9 mouse cellular contexts compared by ENCODE assay signal in the genomic region with DNA sequence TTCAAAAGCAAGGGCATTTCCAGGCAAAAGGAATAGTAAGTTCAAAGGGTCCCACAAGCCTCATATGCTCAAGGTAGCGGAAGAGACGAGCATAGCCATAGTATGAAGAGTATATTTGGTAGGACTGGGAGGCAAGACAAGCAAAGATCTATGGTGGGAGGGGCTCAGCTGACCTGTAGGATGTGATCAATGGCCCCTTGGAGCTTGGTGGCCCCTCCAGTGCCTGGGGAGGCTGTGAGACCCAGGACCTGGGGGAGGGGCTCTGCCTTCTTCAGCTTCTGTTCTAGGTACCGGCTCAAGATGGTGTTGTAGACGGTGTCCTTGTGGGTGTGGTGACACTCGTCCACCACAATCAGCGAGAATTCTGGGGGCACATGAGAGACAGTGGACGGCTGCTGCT. TPM values are rescaled to one million over a fixed set of nuclear protein-coding genes. Genes with fewer than 3 reads are reported as not detected.
DNase-seq lines count a peak whose midpoint lies in the region; ATAC-seq and TF ChIP-seq lines count a peak whose summit lies in the region.
"Had no signal": no experiment of that assay in that cellular context is flagged by ENCODE, and none has a peak within 500 bp of the region (broad histone marks: within the 10 kb centered on the region; RNA-seq: fewer than 3 reads in every experiment).

No protein-coding gene starts in this region.

- H3K4me3 ChIP-seq in heart, embryonic 14.5 days (ENCODE audit: control insufficient read depth in 1 of 2, insufficient read depth in 1 of 2, low read depth in 1 of 2, low read length in 2 of 2): peak overlapping the region; percentile 0 to 4; a peak in 1 of 4 replicates
- H3K4me3 ChIP-seq in testis, adult 2 months (ENCODE audit: control insufficient read depth, low read depth, low read length): peak overlapping the region; percentile 78
- H3K4me3 ChIP-seq in limb, embryonic 13.5 days: no peak overlapping the region; the same call in 1 of the 2 replicates
- H3K4me3 ChIP-seq in stomach, postnatal 0 days (ENCODE audit: low read depth, low read length): peak overlapping the region; percentile 15

- peaks cover 36% of the 10 kb centered on the region for H3K36me3 ChIP-seq in heart, embryonic 14.5 days (ENCODE audit: control insufficient read depth, insufficient read depth, low read length)
- no peaks in the 10 kb centered on the region; the same call in 1 of the 2 replicates for H3K36me3 ChIP-seq in testis, adult 2 months (ENCODE audit: control insufficient read depth, insufficient read depth, low read length)
- peaks cover 36% of the 10 kb centered on the region for H3K36me3 ChIP-seq in limb, embryonic 13.5 days
- peaks cover 20% of the 10 kb centered on the region for H3K36me3 ChIP-seq in stomach, postnatal 0 days (ENCODE audit: control insufficient read depth, insufficient read depth, low read length)

- no peak for DNase-seq in heart, postnatal 25 days (ENCODE audit: low spot score)
- DNase-seq in testis, postnatal 14 days (ENCODE audit: low spot score): no peak
- DNase-seq in stomach, postnatal 0 days (ENCODE audit: low spot score): no peak
- no peak for DNase-seq in left cerebral cortex, adult 9 months (ENCODE audit: low spot score in 2 of 2)
- DNase-seq in cerebellum, adult 9-10 months: no peak

- peak overlapping the region; percentile 54 for H3K4me2 ChIP-seq in heart, embryonic 14.5 days (ENCODE audit: low read length)
- H3K4me2 ChIP-seq in limb, embryonic 13.5 days (replicated peaks): peak overlapping the region; percentile 56
- peak overlapping the region; percentile 46 for H3K4me2 ChIP-seq in stomach, postnatal 0 days (replicated peaks; ENCODE audit: low read depth)

- peaks cover 3% of the 10 kb centered on the region in 2 experiments; a peak in 1 of 4 replicates for H3K4me1 ChIP-seq in heart, embryonic 14.5 days (ENCODE audit: control insufficient read depth in 2 of 2, insufficient read depth in 2 of 2, low read length in 2 of 2)
- peaks cover 28% of the 10 kb centered on the region for H3K4me1 ChIP-seq in testis, adult 2 months (ENCODE audit: control insufficient read depth, insufficient read depth, low read length)
- H3K4me1 ChIP-seq in limb, embryonic 13.5 days: peaks cover 11% of the 10 kb centered on the region; the same call in 1 of the 2 replicates
- H3K4me1 ChIP-seq in stomach, postnatal 0 days (replicated peaks; ENCODE audit: control insufficient read depth, insufficient read depth): 0 out of 2 replicates have a peak, but pooled peaks cover 3% of the 10 kb centered on the region

- TF ChIP-seq EP300 in stomach, postnatal 0 days (optimal IDR thresholded peaks at IDR 0.05): no peak

- H3K9ac ChIP-seq in heart, embryonic 14.5 days (ENCODE audit: low read length): peak overlapping the region; percentile 44; the same call in 1 of the 2 replicates
- H3K9ac ChIP-seq in limb, embryonic 13.5 days: no peak overlapping the region; the same call in 1 of the 2 replicates
- H3K9ac ChIP-seq in stomach, postnatal 0 days (ENCODE audit: low read length): no peak overlapping the region

- no peak for TF ChIP-seq POLR2A in testis, adult 2 months (IDR thresholded peaks at IDR 0.05; ENCODE audit: control insufficient read depth, low read depth, low read length)

- H3K27me3 ChIP-seq in heart, embryonic 14.5 days (ENCODE audit: control insufficient read depth, insufficient read depth, low read length): no peaks in the 10 kb centered on the region
- H3K27me3 ChIP-seq in testis, adult 2 months (ENCODE audit: control insufficient read depth, insufficient read depth, low read length): no peaks in the 10 kb centered on the region
- H3K27me3 ChIP-seq in limb, embryonic 13.5 days: no peaks in the 10 kb centered on the region
- H3K27me3 ChIP-seq in stomach, postnatal 0 days (ENCODE audit: control insufficient read depth, insufficient read depth, low read length): no peaks in the 10 kb centered on the region

- ATAC-seq in heart, embryonic 14.5 days (ENCODE audit: insufficient number of reproducible peaks, insufficient read depth, low FRiP score, low read depth): no peak
- peak; percentile 57; the same call in 1 of the 2 replicates for ATAC-seq in limb, embryonic 13.5 days (ENCODE audit: low FRiP score, low read depth)
- ATAC-seq in stomach, postnatal 0 days (ENCODE audit: low FRiP score, low TSS enrichment): no peak

- 44% methylated on average over 7 of the region's 7 CpGs for WGBS in heart, embryonic 14.5 days
- WGBS in limb, embryonic 13.5 days: 44% methylated on average over 7 of the region's 7 CpGs
- 43% methylated on average over 7 of the region's 7 CpGs for WGBS in stomach, postnatal 0 days

- H3K9me3 ChIP-seq in heart, embryonic 14.5 days (ENCODE audit: control insufficient read depth, low read length): no peaks in the 10 kb centered on the region
- H3K9me3 ChIP-seq in limb, embryonic 13.5 days: no peaks in the 10 kb centered on the region
- no peaks in the 10 kb centered on the region for H3K9me3 ChIP-seq in stomach, postnatal 0 days (ENCODE audit: control insufficient read depth, low read length)

- no peak for TF ChIP-seq CTCF in testis, adult 2 months (IDR thresholded peaks at IDR 0.05; ENCODE audit: control insufficient read depth, insufficient read depth, insufficient replicate concordance, low read depth, low read length)
- no peak for TF ChIP-seq CTCF in stomach, postnatal 0 days (IDR thresholded peaks at IDR 0.05; ENCODE audit: low read depth)

- intact Hi-C loops in heart, postnatal 25 days (cut with DNase I): loop anchor here (2.0 kb wide), 2 partner anchors 76 to 132 kb away; no protein-coding TSS in a partner anchor

- H3K27ac ChIP-seq in heart, embryonic 14.5 days (replicated peaks in 1 of 2; ENCODE audit: control insufficient read depth in 1 of 2, insufficient read depth in 1 of 2, low read depth in 2 of 2, low read length in 2 of 2): no peak overlapping the region
- H3K27ac ChIP-seq in testis, adult 2 months (ENCODE audit: control insufficient read depth, insufficient read depth, low read depth, low read length): peak overlapping the region; percentile 71; the same call in 1 of the 2 replicates
- no peak overlapping the region for H3K27ac ChIP-seq in limb, embryonic 13.5 days
- H3K27ac ChIP-seq in stomach, postnatal 0 days (replicated peaks): no peak overlapping the region

RNA-seq across cellular contexts. Expression of a gene that starts 1.2 kb away (rescaled TPM):
- 1.0 and 1.4 TPM in 2 replicates for polyA plus RNA-seq in heart, embryonic 14.5 days (2014; fragmentation: Nextera tagmentation; extraction: Ambion mirVana)
- total RNA-seq in heart, postnatal 25 days (2021): under 1 TPM; 0.68 to 0.98 TPM
- polyA plus RNA-seq in testis, adult 2 months (2012; rRNA removed): 31.5 and 32.0 TPM in 2 replicates
- 2.9 and 3.7 TPM in 2 replicates for polyA plus RNA-seq in limb, embryonic 13.5 days (2015; fragmentation: Nextera tagmentation; extraction: Ambion mirVana)
- 2.6 and 2.9 TPM in 2 replicates for polyA plus RNA-seq in stomach, postnatal 0 days (2015; fragmentation: Nextera tagmentation; extraction: Ambion mirVana)

RNA-seq across cellular contexts. Expression of a gene that starts 9.4 kb away (rescaled TPM):
- polyA plus RNA-seq in heart, embryonic 14.5 days (2014; fragmentation: Nextera tagmentation; extraction: Ambion mirVana): 28.3 and 29.4 TPM in 2 replicates
- 10 to 100 TPM; 12.3 to 13.6 TPM for total RNA-seq in heart, postnatal 25 days (2021)
- polyA plus RNA-seq in testis, adult 2 months (2012; rRNA removed): 24.0 and 26.3 TPM in 2 replicates
- 53.6 and 53.8 TPM in 2 replicates for polyA plus RNA-seq in limb, embryonic 13.5 days (2015; fragmentation: Nextera tagmentation; extraction: Ambion mirVana)
- polyA plus RNA-seq in stomach, postnatal 0 days (2015; fragmentation: Nextera tagmentation; extraction: Ambion mirVana): 24.6 and 27.2 TPM in 2 replicates

RNA-seq across cellular contexts. Expression of a gene that starts 10.7 kb away (rescaled TPM):
- 0.26 and 0.35 TPM in 2 replicates for polyA plus RNA-seq in heart, embryonic 14.5 days (2014; fragmentation: Nextera tagmentation; extraction: Ambion mirVana)
- total RNA-seq in heart, postnatal 25 days (2021): under 1 TPM; 0.31 to 0.47 TPM
- polyA plus RNA-seq in testis, adult 2 months (2012; rRNA removed): 2.6 and 3.8 TPM in 2 replicates
- 0.75 and 1.1 TPM in 2 replicates for polyA plus RNA-seq in limb, embryonic 13.5 days (2015; fragmentation: Nextera tagmentation; extraction: Ambion mirVana)
- 0.18 and 0.34 TPM in 2 replicates for polyA plus RNA-seq in stomach, postnatal 0 days (2015; fragmentation: Nextera tagmentation; extraction: Ambion mirVana)

RNA-seq across cellular contexts. Expression of a gene that starts 10.7 kb away (rescaled TPM):
- polyA plus RNA-seq in heart, embryonic 14.5 days (2014; fragmentation: Nextera tagmentation; extraction: Ambion mirVana): not detected in 2 replicates
- total RNA-seq in heart, postnatal 25 days (2021): not detected
- 1,348 and 1,420 TPM in 2 replicates for polyA plus RNA-seq in testis, adult 2 months (2012; rRNA removed)
- polyA plus RNA-seq in limb, embryonic 13.5 days (2015; fragmentation: Nextera tagmentation; extraction: Ambion mirVana): 0.46 TPM in 1 of 2 replicates, not detected in the other
- polyA plus RNA-seq in stomach, postnatal 0 days (2015; fragmentation: Nextera tagmentation; extraction: Ambion mirVana): 0.13 and 0.22 TPM in 2 replicates
- polyA plus RNA-seq: large intestine, adult 2 months had no signal

RNA-seq across cellular contexts. Expression of a gene that starts 35.1 kb away (rescaled TPM):
- 15.8 and 30.7 TPM in 2 replicates for polyA plus RNA-seq in heart, embryonic 14.5 days (2014; fragmentation: Nextera tagmentation; extraction: Ambion mirVana)
- 10 to 100 TPM; 62.1 to 66.8 TPM for total RNA-seq in heart, postnatal 25 days (2021)
- polyA plus RNA-seq in testis, adult 2 months (2012; rRNA removed): 90.2 and 90.7 TPM in 2 replicates
- 23.2 and 24.5 TPM in 2 replicates for polyA plus RNA-seq in limb, embryonic 13.5 days (2015; fragmentation: Nextera tagmentation; extraction: Ambion mirVana)
- 18.4 and 22.0 TPM in 2 replicates for polyA plus RNA-seq in stomach, postnatal 0 days (2015; fragmentation: Nextera tagmentation; extraction: Ambion mirVana)
